15 mouse cellular contexts compared by ENCODE assay signal in genomic region chr5:121119331-121120034, GRCm38 (mm10).
DNase-seq lines count a peak whose midpoint lies in the region; ATAC-seq lines count a peak whose summit lies in the region.
"Had no signal": no experiment of that assay in that cellular context is flagged by ENCODE, and none has a peak within 500 bp of the region (broad histone marks: within the 10 kb centered on the region; RNA-seq: fewer than 3 reads in every experiment).

No protein-coding gene starts in this region.

- H3K36me3 ChIP-seq in forebrain, embryonic 16.5 days (ENCODE audit: control insufficient read depth, insufficient read depth) = no peaks in the 10 kb centered on the region
- H3K36me3 ChIP-seq: limb, embryonic 10.5 days had no signal

- 42% methylated on average over 13 of the region's 13 CpGs for WGBS in forebrain, embryonic 16.5 days

- H3K4me1 ChIP-seq in forebrain, embryonic 16.5 days (replicated peaks; ENCODE audit: control insufficient read depth, insufficient read depth, low read length) = peaks cover 55% of the 10 kb centered on the region

- no peak overlapping the region for H3K9ac ChIP-seq in forebrain, embryonic 16.5 days (replicated peaks; ENCODE audit: low read depth, low read length)
- H3K9ac ChIP-seq: liver, embryonic 14.5 days had no signal

- H3K9me3 ChIP-seq in forebrain, embryonic 16.5 days (ENCODE audit: control insufficient read depth, low read length) = no peaks in the 10 kb centered on the region
- H3K9me3 ChIP-seq: limb, embryonic 10.5 days had no signal

- H3K4me3 ChIP-seq in forebrain, embryonic 16.5 days (replicated peaks; ENCODE audit: low read length) = no peak overlapping the region
- H3K4me3 ChIP-seq: limb, embryonic 10.5 days had no signal

- no peaks in the 10 kb centered on the region for H3K27me3 ChIP-seq in forebrain, embryonic 16.5 days (replicated peaks; ENCODE audit: control insufficient read depth, insufficient read depth, low read length)

- peak overlapping the region; percentile 10 for H3K27ac ChIP-seq in forebrain, embryonic 16.5 days (ENCODE audit: low read length)
- H3K27ac ChIP-seq: kidney, postnatal 0 days; limb, embryonic 10.5 days; liver, embryonic 14.5 days had no signal

- 0 out of 2 replicates have a peak, but pooled peaks have one; percentile 3 for ATAC-seq in forebrain, embryonic 16.5 days
- ATAC-seq in megakaryocyte-erythroid progenitor cell, adult 5-6 weeks (replicated peaks; ENCODE audit: low FRiP score, low TSS enrichment, poor library complexity, severe bottlenecking) = no peak

- H3K4me2 ChIP-seq in forebrain, embryonic 16.5 days (ENCODE audit: low read length) = no peak overlapping the region

- DNase-seq in cerebellum, postnatal 25 days = peak; percentile 32 to 46
- no peak for DNase-seq in cerebellum, adult 9-11 months
- DNase-seq in left cerebral cortex, adult 18-20 months (ENCODE audit: low spot score in 2 of 2) = peak; percentile 38 to 58
- DNase-seq in left cerebral cortex, adult 11 months (ENCODE audit: low spot score) = no peak
- DNase-seq in right cerebral cortex, postnatal 10 days (ENCODE audit: low spot score in 2 of 2) = peak; percentile 73 to 84
- no peak for DNase-seq in neural tube, embryonic 10.5 days (ENCODE audit: extremely low spot score, low spot score)
- DNase-seq: adrenal gland, postnatal 14 days; cerebellum, adult 11 months; heart, postnatal 4 days; thymus, adult 18-20 months had no signal

Comparison
In these comparisons a context has a peak if more than half of its experiments do, and no peak if none do; other contexts are left out.
1. DNase-seq: peak in cerebellum, postnatal 25 days (2 of 2), left cerebral cortex, adult 18-20 months (2 of 2) and right cerebral cortex, postnatal 10 days (2 of 2); none in cerebellum, adult 9-11 months (single experiment), left cerebral cortex, adult 11 months (single experiment) and neural tube, embryonic 10.5 days (single experiment).